Mouse (Mus musculus) yolk sac, embryonic 10.5 days (tissue): ENCODE data around the gene F830045P16Rik.
"Not testable (repeated sequence)": the region's sequence is repeated elsewhere in the genome, so short reads cannot be mapped to it uniquely, and the experiment has no call there.

Experiments used
- DNase-seq: peaks from one replicate; pipeline ENCODE4 v3.0.0-alpha.2; 2017; ENCODE audit warnings: low spot score

F830045P16Rik gene

GRCm38 (mm10) chr2:129489496-129490285 lies 46.7 kb downstream of the F830045P16Rik start:
- DNase-seq = no peak

GRCm38 (mm10) chr2:129483150-129483549 lies 53.3 kb downstream of the F830045P16Rik start:
- DNase-seq = no peak

DNA sequence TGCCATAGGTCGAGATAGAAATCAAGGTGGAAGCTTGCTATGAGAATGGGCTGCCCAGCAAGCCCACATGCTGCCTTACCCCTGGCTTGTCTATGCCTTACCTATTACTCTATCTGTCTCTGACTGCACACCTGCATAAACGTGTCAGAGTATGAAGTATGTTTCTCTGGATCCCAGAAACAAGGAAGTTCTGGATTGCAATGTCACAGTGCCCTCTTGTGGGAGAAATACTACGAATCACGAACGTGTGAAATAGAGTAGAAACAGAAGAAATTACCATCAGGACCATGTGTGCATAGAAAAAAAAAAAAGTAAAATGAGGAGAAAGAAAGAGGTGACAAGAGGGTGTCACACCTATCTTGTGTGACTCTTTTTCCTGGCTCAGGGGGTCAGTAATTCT lies 64.5 kb downstream of the F830045P16Rik start:
- no peak for DNase-seq

GRCm38 (mm10) chr2:129470839-129471238 lies 65.6 kb downstream of the F830045P16Rik start:
- no peak for DNase-seq

DNA sequence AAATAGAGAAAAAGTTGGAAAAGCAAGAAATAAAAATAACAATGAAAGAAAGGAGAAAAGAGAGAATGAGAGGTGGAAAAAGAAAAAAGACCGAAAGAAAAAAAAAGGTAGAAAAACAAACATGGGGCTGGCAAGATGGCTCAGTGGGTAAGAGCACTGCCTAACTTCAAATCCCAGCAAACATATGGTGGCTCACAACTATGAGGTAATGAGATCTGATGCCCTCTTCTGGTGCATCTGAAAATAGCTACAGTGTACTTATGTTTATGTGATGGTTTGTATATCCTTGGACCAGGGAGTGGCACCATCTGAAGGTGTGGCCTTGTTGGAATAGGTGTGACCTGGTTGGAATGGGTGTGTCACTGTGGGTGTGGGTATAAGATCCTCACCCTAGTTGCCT lies 97.6 kb downstream of the F830045P16Rik start:
- DNase-seq = not testable (repeated sequence)

GRCm38 (mm10) chr2:129435154-129435553 lies 101.2 kb downstream of the F830045P16Rik start:
- DNase-seq = no peak

- DNase-seq = no peak
Observed at GRCm38 (mm10) chr2:129423741-129424140, 112.7 kb downstream of the F830045P16Rik start.

DNA sequence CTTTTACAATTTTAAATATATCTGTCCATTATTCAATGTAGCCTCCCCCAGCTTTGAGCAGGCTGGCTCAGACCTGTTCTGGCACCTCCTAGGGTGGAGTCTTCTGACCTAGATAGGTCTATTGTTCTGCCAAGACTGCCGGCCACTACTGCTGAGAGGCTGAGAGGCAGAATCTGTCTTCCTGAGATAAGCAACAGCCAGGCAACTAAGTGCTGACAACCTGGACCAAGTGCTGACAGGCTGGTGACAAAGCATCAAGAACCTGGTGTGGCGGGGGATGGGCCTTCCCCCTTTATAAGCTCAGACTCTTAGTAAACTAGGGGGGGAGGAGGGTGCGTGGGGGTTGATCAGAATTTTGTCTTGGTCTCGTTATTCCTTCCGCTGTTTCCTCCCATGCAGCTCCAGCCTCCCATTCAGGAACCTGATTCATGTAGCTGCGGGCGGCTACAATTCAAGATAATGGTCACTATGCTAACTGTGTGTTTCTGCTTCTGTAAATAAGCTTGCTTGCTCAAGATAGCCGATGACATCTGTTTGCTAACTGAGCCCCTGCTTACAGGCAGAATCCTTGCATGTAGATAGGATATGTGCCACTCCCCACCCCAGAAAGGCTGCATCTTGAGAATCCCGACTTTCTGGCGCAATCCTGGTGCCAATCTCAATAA lies 115.4 kb downstream of the F830045P16Rik start:
- no peak for DNase-seq

- no peak for DNase-seq
Observed at GRCm38 (mm10) chr2:129419361-129419880, 117.0 kb downstream of the F830045P16Rik start.

GRCm38 (mm10) chr2:129414593-129414992 lies 121.8 kb downstream of the F830045P16Rik start:
- DNase-seq = no peak

GRCm38 (mm10) chr2:129413488-129413887 lies 122.9 kb downstream of the F830045P16Rik start:
- no peak for DNase-seq

DNA sequence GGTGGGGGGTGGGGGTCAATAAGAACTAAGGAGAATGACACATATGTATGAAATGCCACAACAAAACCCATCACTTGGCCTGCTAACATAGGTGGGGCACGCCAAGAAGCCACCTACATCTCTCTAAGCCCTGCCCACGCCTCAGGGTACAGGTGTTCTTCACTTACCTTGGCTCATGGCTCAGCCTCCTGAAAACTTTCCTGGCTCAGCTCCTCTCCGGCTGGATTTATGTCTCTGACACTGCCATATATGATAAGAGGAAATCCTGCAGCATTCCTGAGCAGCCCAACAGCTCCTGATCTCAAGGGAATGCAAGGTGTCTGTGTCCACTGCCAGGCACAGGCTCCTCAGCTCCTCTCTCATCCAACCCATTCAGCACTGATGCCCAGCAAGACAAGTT lies 124.8 kb downstream of the F830045P16Rik start:
- DNase-seq = no peak

DNA sequence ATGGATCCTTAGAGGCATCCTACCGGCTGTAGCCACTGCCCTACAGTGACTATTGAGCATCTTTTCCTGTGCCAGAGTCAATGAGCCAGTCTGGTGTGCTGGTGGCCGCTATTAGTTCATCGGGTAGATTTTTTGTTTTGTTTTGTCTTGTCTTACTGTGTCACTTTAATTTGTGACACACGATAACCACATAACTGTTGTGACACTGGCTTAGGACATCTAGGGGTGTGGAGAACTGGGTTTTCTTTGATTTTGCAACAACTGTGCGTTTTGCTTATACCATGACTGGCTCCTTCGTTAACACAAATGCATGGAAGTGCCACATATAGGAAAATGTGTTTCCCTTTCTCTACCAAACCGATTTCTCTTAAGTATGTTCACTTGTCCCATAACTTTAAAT lies 126.1 kb downstream of the F830045P16Rik start:
- no peak for DNase-seq

GRCm38 (mm10) chr2:129408476-129408875 lies 127.9 kb downstream of the F830045P16Rik start:
- peak; percentile 35 for DNase-seq
